Mouse (Mus musculus): ENCODE data around the gene Gm1043.

Gm1043 gene

DNA sequence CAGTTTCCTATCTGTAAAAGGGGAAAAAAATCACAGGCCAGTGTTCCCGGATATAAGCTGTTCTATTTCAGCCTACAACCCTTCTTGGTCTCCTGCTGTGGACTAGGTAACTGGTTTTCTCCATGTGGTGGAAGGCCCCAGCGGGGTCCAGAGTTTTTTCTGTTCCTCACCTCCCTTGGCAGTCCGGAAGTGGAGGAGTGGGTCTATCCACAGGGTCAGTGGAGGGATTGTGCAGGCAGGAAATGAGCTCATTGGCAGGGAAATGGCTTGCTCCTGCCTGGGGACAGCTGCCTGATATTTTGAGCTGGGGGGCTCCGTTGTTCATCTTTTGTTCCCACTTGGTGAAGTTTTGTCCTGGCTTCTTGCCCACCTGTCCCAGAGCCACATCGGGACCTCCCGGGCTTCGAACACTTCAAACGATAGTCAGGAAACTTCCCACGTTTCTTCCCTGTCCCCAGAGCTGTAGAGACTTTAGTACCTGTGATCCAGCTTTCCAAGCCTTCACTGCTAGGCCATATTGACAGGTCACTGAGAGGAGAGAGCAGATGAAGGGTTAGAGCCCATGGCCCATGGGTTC lies 159.6 kb downstream of the Gm1043 start:
- peaks cover 3% of the 10 kb centered on the region; the same call in 1 of the 2 replicates for H3K27me3 ChIP-seq (ENCODE audit: control insufficient read depth, insufficient read depth, low read length, poor library complexity, severe bottlenecking)
- DNase-seq (ENCODE audit: low read depth, low spot score), result no peak
- H3K36me3 ChIP-seq (ENCODE audit: control insufficient read depth, insufficient read depth, low read length, poor library complexity, severe bottlenecking), result no peaks in the 10 kb centered on the region

DNA sequence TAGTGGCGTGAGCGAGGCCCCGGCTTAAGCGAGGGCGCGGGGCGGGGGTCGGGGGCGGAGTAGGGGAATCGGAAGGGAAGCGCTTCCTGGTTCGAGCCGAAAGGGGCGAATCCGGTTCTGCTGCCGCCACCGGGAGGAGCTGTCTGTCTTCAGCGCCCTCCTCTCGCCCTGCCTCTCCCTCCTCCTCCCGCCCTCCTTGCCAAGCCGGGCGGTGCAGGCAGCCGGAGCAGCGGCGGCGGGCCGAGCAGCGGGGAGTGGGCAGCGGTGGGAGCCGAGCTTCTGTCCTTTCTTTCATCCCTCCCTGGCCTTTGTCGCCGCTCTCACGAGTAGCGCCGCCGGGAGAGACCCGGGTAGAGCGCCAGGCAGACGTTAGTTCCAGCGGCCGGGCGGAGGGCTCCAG lies 160.5 kb downstream of the Gm1043 start:
- H3K36me3 ChIP-seq (ENCODE audit: control insufficient read depth, insufficient read depth, low read length, poor library complexity, severe bottlenecking), result no peaks in the 10 kb centered on the region
- H3K27me3 ChIP-seq (ENCODE audit: control insufficient read depth, insufficient read depth, low read length, poor library complexity, severe bottlenecking), result peaks cover 3% of the 10 kb centered on the region; the same call in 1 of the 2 replicates
- DNase-seq (ENCODE audit: low read depth, low spot score), result no peak

DNA sequence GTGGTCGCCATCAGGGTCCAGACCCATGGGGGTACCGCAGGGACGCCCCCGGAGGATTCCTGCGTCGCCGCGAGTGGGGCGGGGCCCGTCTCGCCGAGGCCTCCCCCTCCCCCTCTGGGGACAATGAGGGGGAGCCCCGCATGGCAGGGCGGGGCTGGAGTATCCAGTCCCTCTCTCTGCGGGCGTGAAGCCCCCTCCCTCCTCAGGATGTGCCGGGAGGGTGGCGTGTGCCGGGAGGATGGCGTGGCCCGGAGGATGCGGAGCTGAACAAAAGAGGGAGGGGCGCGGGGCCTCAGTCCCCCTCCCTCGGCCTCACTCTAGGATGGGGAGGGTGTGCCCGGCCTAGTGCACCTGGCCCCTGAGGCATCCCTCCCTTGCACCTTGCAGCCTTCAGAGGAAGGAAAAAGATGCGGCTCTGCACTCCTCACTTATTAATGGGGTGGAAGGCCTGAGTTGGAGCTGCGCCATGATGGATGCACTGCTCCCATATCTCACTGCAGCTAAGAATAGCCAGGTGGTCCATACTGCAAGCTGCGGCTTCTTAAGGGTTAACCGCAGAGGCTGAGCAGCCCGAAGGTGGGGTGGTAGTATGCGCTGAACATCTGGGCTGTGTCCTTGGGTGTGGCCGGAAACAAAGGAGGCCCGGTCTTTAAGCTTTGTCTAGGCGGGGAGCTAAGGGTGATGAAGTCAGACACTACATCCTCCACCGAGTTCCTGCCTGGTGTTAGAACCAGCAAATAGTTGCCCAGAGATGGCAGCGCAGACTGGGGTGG lies 161.2 kb downstream of the Gm1043 start:
- H3K36me3 ChIP-seq (ENCODE audit: control insufficient read depth, insufficient read depth, low read length, poor library complexity, severe bottlenecking), result no peaks in the 10 kb centered on the region
- no peak for DNase-seq (ENCODE audit: low read depth, low spot score)
- peaks cover 3% of the 10 kb centered on the region; the same call in 1 of the 2 replicates for H3K27me3 ChIP-seq (ENCODE audit: control insufficient read depth, insufficient read depth, low read length, poor library complexity, severe bottlenecking)

DNA sequence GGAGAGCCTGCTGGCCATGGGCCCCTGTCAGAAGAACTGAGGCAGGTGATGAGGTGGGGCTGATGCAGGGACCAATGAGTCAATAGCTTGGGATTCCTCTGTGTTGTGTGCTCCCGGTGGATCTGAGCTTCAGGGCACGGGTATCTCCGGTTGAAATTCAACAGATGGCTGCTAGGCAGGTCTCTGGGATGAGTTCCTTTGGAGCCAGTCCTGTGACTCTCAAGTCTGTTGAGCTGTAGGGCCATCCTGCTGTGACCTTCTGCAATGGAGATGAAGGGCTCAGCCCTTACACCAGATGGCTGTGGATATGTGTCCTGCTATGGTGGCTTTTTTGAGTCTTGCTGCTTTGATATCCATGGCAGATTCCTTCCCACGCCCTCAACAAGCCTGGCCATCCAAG lies 162.3 kb downstream of the Gm1043 start:
- Histone ChIP-seq H3K27me3 (ENCODE audit: control insufficient read depth, insufficient read depth, low read length, poor library complexity, severe bottlenecking) (peaks cover 3% of the 10 kb centered on the region; the same call in 1 of the 2 replicates), H3K36me3 (ENCODE audit: control insufficient read depth, insufficient read depth, low read length, poor library complexity, severe bottlenecking) (no peaks in the 10 kb centered on the region)
- DNase-seq (ENCODE audit: low read depth, low spot score), result no peak

DNA sequence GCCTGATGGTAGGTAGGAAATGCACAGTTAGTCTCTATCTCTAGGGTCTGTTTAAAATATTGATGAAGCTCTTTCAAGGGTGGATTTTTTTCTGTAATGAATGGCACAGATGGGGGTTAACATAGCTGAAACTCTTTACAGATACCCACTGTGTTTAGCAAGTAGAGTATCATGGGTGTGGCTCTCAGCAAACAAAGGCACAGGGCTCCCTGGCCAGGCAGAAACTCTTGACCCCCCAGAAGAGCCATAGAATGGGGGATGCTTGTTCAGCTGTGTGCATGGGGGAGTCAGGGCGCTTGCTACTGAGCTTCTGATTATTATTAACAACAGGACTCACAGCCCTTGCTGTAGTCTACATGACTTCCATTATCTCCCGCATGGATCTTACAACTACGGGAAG lies 163.7 kb downstream of the Gm1043 start:
- no peak for DNase-seq (ENCODE audit: low read depth, low spot score)

DNA sequence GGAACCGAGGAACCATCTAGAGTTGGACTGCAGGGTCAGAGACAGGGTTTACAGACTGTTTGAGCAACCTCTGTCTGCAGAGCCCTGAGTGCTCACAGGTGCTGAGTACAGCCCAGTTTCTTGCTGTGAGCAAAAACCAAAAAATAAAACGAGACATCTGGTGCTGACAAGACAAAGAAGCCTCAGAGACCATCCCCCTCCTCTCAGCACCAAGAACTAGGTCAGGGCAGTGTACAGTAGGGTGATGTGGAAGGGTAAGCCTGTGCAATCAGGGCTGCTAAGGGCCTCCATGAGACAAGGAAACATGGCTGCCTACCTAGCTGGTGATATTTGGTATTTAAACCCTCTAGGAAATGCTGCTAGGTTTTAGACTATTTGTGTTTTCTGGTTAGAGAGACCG lies 166.4 kb downstream of the Gm1043 start:
- DNase-seq (ENCODE audit: low read depth, low spot score), result no peak
- peaks cover 2% of the 10 kb centered on the region; the same call in 1 of the 2 replicates for H3K27me3 ChIP-seq (ENCODE audit: control insufficient read depth, insufficient read depth, low read length, poor library complexity, severe bottlenecking)
- no peaks in the 10 kb centered on the region for H3K36me3 ChIP-seq (ENCODE audit: control insufficient read depth, insufficient read depth, low read length, poor library complexity, severe bottlenecking)

More for the DNA sequence above, 163.7 kb downstream of the Gm1043 start:
- peaks cover 3% of the 10 kb centered on the region; the same call in 1 of the 2 replicates for H3K27me3 ChIP-seq (ENCODE audit: control insufficient read depth, insufficient read depth, low read length, poor library complexity, severe bottlenecking)
- no peaks in the 10 kb centered on the region for H3K36me3 ChIP-seq (ENCODE audit: control insufficient read depth, insufficient read depth, low read length, poor library complexity, severe bottlenecking)

DNA sequence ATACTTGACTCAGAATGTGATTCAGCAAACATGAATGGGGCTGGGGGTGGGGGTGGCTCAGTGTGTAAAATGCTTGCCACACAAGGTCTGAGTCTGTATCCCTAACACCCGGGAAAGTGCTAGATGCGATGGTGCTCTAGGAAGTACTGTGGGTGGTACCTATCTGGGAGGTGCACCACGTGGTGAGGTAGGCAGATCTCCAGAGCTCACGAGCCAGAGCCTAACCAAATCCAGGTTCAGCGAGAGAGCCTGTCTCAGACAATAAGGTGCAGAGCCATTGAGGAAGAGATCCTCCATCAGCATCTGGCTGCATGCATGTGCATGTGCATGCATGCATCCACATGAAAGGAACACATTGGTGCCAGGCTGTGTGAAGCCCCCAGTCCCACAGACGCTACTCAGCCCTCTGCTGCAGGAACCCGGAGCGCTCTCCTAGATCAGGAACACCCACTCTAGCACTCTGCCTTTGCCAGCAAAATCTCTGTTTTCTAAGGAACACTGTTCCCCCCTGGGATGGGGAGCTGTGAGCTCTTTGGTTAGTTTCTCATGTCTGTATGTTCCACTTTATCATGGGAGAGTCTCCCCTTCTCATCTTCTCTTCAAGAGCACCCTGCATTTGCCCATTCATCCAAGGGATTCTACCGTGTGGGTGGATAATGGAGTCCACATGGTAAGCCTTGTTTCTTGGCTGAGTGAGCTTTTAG lies 167.1 kb downstream of the Gm1043 start:
- H3K36me3 ChIP-seq (ENCODE audit: control insufficient read depth, insufficient read depth, low read length, poor library complexity, severe bottlenecking), result no peaks in the 10 kb centered on the region

DNA sequence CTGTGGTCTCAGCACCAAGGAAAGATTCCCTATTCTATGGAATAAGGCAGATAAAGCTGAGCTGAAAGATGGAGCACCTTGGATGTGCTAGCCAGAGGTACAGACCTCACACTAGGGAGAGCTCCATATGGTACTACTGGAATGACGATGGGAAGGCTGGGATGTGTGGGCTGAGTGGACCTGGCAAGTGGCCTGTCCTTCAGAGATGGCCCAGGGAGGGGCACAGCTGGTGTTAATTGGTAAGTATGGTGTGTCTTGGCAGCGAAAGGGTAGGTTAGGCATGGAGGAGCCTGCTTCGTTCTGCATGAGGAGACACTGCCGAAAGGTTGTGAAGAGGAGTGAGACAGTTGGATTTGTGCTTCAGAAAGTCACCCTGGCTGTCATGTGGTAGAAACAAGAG lies 169.4 kb downstream of the Gm1043 start:
- Histone ChIP-seq H3K36me3 (ENCODE audit: control insufficient read depth, insufficient read depth, low read length, poor library complexity, severe bottlenecking) (no peaks in the 10 kb centered on the region), H3K27me3 (ENCODE audit: control insufficient read depth, insufficient read depth, low read length, poor library complexity, severe bottlenecking) (no peaks in the 10 kb centered on the region)
- DNase-seq (ENCODE audit: low read depth, low spot score), result no peak

More for the DNA sequence above, 167.1 kb downstream of the Gm1043 start:
- no peak for DNase-seq (ENCODE audit: low read depth, low spot score)
- no peaks in the 10 kb centered on the region for H3K27me3 ChIP-seq (ENCODE audit: control insufficient read depth, insufficient read depth, low read length, poor library complexity, severe bottlenecking)

DNA sequence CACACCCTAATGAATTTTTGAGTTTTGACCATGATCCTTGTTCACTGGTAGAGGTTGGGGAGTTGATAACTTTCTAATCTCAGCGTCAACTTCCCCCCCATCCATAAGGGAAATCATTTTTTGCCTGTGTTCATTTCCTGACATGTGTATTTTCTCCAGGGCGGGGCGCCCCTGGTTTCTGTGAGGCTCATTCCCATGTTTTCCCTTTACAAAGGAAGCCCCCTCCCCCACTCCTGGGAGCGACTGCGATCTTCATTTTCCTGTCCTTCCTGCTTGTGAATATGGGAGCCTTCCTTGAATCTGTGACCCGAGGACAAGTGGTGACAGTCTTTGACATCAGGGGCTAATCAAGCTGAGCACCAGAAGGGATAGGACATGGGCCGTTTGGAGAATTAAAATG lies 171.7 kb downstream of the Gm1043 start:
- H3K27me3 ChIP-seq (ENCODE audit: control insufficient read depth, insufficient read depth, low read length, poor library complexity, severe bottlenecking), result no peaks in the 10 kb centered on the region
- no peak for DNase-seq (ENCODE audit: low read depth, low spot score)
- H3K36me3 ChIP-seq (ENCODE audit: control insufficient read depth, insufficient read depth, low read length, poor library complexity, severe bottlenecking), result no peaks in the 10 kb centered on the region

DNA sequence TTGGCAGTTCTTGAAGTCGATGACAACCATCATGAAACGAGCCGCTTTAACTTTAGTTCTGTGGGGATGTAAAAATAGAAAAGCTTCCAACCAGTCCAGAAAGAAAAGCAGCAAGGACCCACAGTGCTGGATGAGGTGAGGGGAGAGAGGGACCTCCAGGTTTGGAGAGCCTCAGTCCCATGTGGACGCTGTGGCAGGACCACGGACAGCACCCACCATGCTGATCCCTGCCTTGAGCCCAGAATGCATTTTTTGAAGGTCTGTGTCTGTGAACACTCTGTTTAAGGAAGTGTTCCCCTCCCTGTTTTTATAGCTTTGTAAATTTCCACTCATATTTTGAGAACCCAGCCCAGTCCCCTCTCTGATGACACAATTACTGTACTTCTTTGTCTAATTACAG lies 172.1 kb downstream of the Gm1043 start:
- no peaks in the 10 kb centered on the region for H3K27me3 ChIP-seq (ENCODE audit: control insufficient read depth, insufficient read depth, low read length, poor library complexity, severe bottlenecking)
- DNase-seq (ENCODE audit: low read depth, low spot score), result no peak
- no peaks in the 10 kb centered on the region for H3K36me3 ChIP-seq (ENCODE audit: control insufficient read depth, insufficient read depth, low read length, poor library complexity, severe bottlenecking)

DNA sequence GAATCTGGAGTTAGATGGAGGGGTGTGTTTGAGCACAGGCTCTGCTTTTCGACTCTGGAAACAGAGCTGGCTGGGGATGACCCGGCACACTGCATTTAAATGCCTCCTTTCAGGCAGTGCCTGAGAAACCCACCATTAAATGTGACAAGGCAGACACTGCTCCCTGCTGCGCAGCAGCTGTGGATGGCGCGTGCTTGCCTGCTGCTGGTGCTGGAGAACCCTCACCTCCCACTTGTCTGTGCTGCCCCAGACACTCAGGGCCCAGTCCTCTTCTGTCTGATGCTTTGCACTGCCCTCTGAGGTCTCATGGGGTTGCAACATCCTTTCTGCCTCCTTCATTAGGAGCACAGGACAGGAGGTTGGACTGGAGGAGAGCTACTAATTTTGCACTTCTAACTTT lies 176.6 kb downstream of the Gm1043 start:
- no peaks in the 10 kb centered on the region for H3K36me3 ChIP-seq (ENCODE audit: control insufficient read depth, insufficient read depth, low read length, poor library complexity, severe bottlenecking)
- no peak for DNase-seq (ENCODE audit: low read depth, low spot score)
- no peaks in the 10 kb centered on the region for H3K27me3 ChIP-seq (ENCODE audit: control insufficient read depth, insufficient read depth, low read length, poor library complexity, severe bottlenecking)

DNA sequence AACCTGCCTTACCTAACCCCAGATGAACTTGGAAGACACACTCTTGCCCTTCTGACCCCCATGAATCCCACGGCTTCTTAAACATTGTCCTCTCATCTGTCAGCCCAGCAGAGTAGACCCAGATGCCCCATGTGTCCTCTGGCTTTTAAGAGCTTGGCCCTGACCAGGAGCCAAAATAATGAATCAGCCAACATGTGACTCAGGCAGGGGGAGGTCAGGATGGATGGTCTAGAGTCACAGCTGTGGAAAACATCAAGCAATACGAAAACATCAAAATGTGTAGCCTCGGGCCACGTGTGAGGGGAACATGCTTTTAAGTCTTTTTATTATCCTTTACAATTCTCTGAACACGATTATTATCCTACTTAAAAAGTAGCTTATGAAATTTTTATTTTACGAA lies 178.6 kb downstream of the Gm1043 start:
- Histone ChIP-seq H3K36me3 (ENCODE audit: control insufficient read depth, insufficient read depth, low read length, poor library complexity, severe bottlenecking) (no peaks in the 10 kb centered on the region), H3K27me3 (ENCODE audit: control insufficient read depth, insufficient read depth, low read length, poor library complexity, severe bottlenecking) (no peaks in the 10 kb centered on the region)
- DNase-seq (ENCODE audit: low read depth, low spot score), result no peak
